Mouse (Mus musculus) ES-CJ7 (cell line): ENCODE measurements at regions not wholly inside any gene's neighbourhood (a gene's known extent, or its start where the extent isn't known, plus 50 kb on each side); places are given as distances from the start of the nearest gene placed in this dataset.

ENCODE experiments used
- DNase-seq: peaks from one replicate; pipeline ENCODE4 v3.0.0; 2011; ENCODE audit warnings: low read depth, low spot score

GRCm38 (mm10) chr2:147814231-147814630 is 232.5 kb downstream of the Foxa2 start:
- no peak for DNase-seq

GRCm38 (mm10) chr2:147813516-147813915 is 233.3 kb downstream of the Foxa2 start:
- no peak for DNase-seq

GRCm38 (mm10) chr2:147808036-147808675 is 238.6 kb downstream of the Foxa2 start:
- peak; percentile 46 for DNase-seq

- peak; percentile 45 for DNase-seq
These were observed 243.7 kb downstream of the Foxa2 start for GRCm38 (mm10) chr2:147803102-147803501.

- no peak for DNase-seq
These were observed 255.3 kb downstream of the Foxa2 start for GRCm38 (mm10) chr2:147791434-147791833.

- DNase-seq = no peak
These were observed 256.9 kb downstream of the Foxa2 start for GRCm38 (mm10) chr2:147789877-147790276.

- peak; percentile 70 for DNase-seq
These were observed 257.5 kb downstream of the Foxa2 start for GRCm38 (mm10) chr2:147789268-147789667.

GRCm38 (mm10) chr2:147788001-147788400 is 258.8 kb downstream of the Foxa2 start:
- DNase-seq = peak; percentile 23

GRCm38 (mm10) chr2:147782496-147782895 is 264.3 kb downstream of the Foxa2 start:
- no peak for DNase-seq

GRCm38 (mm10) chr2:147776316-147776715 is 270.5 kb downstream of the Foxa2 start:
- DNase-seq = peak; percentile 39

- no peak for DNase-seq
These were observed 274.2 kb downstream of the Foxa2 start for GRCm38 (mm10) chr2:147772579-147772978.

GRCm38 (mm10) chr2:147753089-147753488 is 293.7 kb downstream of the Foxa2 start:
- DNase-seq = no peak

GRCm38 (mm10) chr2:147751831-147752230 is 294.9 kb downstream of the Foxa2 start:
- DNase-seq = no peak

- DNase-seq = no peak
These were observed 298.8 kb downstream of the Foxa2 start for GRCm38 (mm10) chr2:147748006-147748405.

- DNase-seq = peak; percentile 5
These were observed 302.9 kb downstream of the Foxa2 start for GRCm38 (mm10) chr2:147743908-147744307.

- DNase-seq = peak; percentile 57
These were observed 308.4 kb downstream of the Foxa2 start for GRCm38 (mm10) chr2:147738307-147738872.

- no peak for DNase-seq
These were observed 319.4 kb downstream of the Foxa2 start for GRCm38 (mm10) chr2:147727396-147727795.

- DNase-seq = no peak
These were observed 327.8 kb downstream of the Foxa2 start for GRCm38 (mm10) chr2:147718936-147719335.

- DNase-seq = no peak
These were observed 329.3 kb downstream of the Foxa2 start for GRCm38 (mm10) chr2:147717484-147717947.

GRCm38 (mm10) chr2:147715791-147716190 is 331.0 kb downstream of the Foxa2 start:
- DNase-seq = no peak

- DNase-seq = no peak
These were observed 336.0 kb downstream of the Foxa2 start for GRCm38 (mm10) chr2:147710593-147711265.

GRCm38 (mm10) chr2:147709799-147710198 is 337.0 kb downstream of the Foxa2 start:
- no peak for DNase-seq

- no peak for DNase-seq
These were observed 339.6 kb downstream of the Foxa2 start for GRCm38 (mm10) chr2:147707156-147707555.
